Mouse (Mus musculus): ENCODE data around the gene Gm4513. TPM values are rescaled to one million over a fixed set of nuclear protein-coding genes. Genes with fewer than 3 reads are reported as not detected.

The Gm4513 gene
- not detected for total RNA-seq (2023)

GRCm38 (mm10) chr7:20598921-20599320, at the start of gene Gm4513:
TSS of gene Gm4513 (minus strand) at chr7:20599021.

GRCm38 (mm10) chr7:20576141-20576540, 22.7 kb downstream of the Gm4513 start, which contains the start of gene Gm4141:
TSS of gene Gm4141 (minus strand) at chr7:20576241.

GRCm38 (mm10) chr7:20545657-20546056, 53.2 kb downstream of the Gm4513 start, which contains the start of gene Gm5726:
TSS of gene Gm5726 (minus strand) at chr7:20545757.

Other genes with a start within 250 kb of the Gm4513 start
- gene Gm5728, start 223.6 kb downstream of the Gm4513 start, total RNA-seq (2023): not detected
- not detected for gene Vmn1r100, start 181.1 kb downstream of the Gm4513 start, total RNA-seq (2023)
- not detected for gene Vmn1r101, start 156.4 kb downstream of the Gm4513 start, total RNA-seq (2023)
- not detected for gene Gm10670, start 124.1 kb downstream of the Gm4513 start, total RNA-seq (2023)
- gene Vmn1r103, start 88.5 kb downstream of the Gm4513 start, total RNA-seq (2023): not detected
- not detected for gene Vmn1r104, start 65.2 kb downstream of the Gm4513 start, total RNA-seq (2023)
- not detected for gene Gm5726, start 53.3 kb downstream of the Gm4513 start, total RNA-seq (2023)
- gene Gm4141, start 22.8 kb downstream of the Gm4513 start, total RNA-seq (2023): not detected
- not detected for gene Vmn1r107, start 69.9 kb upstream of the Gm4513 start, total RNA-seq (2023)
- gene Vmn1r111, start 104.2 kb upstream of the Gm4513 start, total RNA-seq (2023): not detected
- gene Gm10668, start 131.6 kb upstream of the Gm4513 start, total RNA-seq (2023): not detected
- not detected for gene Vmn1r112, start 172.2 kb upstream of the Gm4513 start, total RNA-seq (2023)
- not detected for gene Vmn1r113, start 188.3 kb upstream of the Gm4513 start, total RNA-seq (2023)
- gene Vmn1r114, start 213.2 kb upstream of the Gm4513 start, total RNA-seq (2023): not detected
- gene Vmn1r115, start 246.0 kb upstream of the Gm4513 start, total RNA-seq (2023): not detected

Measured in CD8-positive naive resting alpha-beta T cell, adult 57 days (primary cell).